Mouse (Mus musculus) adrenal gland, adult 18-20 months (tissue): ENCODE measurements at regions not wholly inside any gene's neighbourhood (a gene's known extent, or its start where the extent isn't known, plus 50 kb on each side); places are given as distances from the start of the nearest gene placed in this dataset.
"Not testable (repeated sequence)": the region's sequence is repeated elsewhere in the genome, so short reads cannot be mapped to it uniquely, and the experiment has no call there.

Experiments
- DNase-seq, 2 experiments: peaks; one replicate each; pipeline ENCODE4 v3.0.0; 2021 to 2022; ENCODE audit warnings: low spot score in 2 of 2
- microRNA-seq, 2 experiments: library from miRNA; unstranded; fragments of <30 nt; microRNA quantifications; one replicate each; pipeline ENCODE4 v1.2.0; 2021; ENCODE audit warnings: borderline number of aligned reads in 2 of 2

DNA sequence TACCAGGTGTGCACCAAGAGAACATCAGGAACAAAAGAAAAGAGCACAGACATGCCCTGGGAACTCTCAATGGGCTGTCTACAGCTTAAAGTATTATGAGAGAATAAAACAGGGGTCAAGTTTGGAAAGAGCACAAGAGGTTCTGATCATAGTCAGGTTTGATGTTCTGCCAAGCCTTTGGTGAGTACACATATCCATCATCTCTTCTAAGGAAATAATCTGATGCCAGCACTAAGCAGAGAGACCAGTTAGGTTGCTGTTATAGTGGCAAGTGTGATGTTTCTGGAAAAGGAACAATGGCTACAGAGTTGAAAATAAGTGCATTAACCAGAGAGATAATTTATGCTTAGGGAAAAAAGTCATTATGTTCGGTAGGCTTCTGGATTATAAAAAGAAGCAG lies 136.9 kb upstream of the Gm11146 start:
- DNase-seq, result no peak

- no peak for DNase-seq
These were observed 117.5 kb upstream of the Gm11146 start for GRCm38 (mm10) chr16:77719377-77719776.

DNA sequence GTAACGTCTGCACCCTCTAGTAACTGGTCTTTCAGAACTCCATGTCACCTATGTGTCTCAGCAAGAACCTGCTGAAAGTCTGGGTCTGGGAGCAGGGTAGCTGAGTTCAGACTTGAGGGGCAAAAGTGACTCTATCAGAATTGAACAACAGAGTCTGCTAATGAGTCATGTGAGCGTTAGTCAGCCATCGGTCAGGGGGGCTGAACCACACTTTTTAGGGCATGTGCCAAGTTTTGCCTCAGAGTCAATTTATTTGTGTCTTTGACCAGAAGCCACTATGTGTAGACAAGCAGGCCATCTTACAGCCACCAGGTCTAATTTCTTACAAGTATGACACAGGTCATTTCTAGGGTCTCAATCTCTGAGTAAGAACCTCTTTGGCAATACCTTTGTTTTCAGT lies 115.9 kb upstream of the Gm11146 start:
- DNase-seq, result not testable (repeated sequence)

DNA sequence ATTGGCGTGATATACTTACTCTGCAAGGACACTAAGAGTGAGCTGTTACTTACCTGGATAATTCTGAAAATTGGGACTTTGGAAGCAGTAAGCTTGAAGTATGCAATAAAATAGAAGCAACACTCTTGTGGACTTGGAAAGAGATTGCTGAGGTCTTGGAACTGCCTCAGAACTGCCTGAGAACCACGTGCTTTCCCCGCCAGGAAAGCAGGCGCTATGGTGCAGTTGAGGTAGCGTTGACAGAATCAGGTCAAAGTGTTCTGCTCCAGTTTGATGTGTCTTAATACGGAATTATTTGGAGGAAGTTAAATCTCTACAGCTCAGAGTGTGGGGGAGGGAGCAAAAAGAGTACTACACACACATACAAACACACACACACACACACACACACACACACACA lies 102.8 kb upstream of the Gm11146 start:
- DNase-seq, result no peak

- DNase-seq, result no peak
These were observed 93.5 kb upstream of the Gm11146 start for GRCm38 (mm10) chr16:77695443-77695842.

GRCm38 (mm10) chr16:77687056-77687839 lies 85.4 kb upstream of the Gm11146 start:
- no peak for DNase-seq

DNA sequence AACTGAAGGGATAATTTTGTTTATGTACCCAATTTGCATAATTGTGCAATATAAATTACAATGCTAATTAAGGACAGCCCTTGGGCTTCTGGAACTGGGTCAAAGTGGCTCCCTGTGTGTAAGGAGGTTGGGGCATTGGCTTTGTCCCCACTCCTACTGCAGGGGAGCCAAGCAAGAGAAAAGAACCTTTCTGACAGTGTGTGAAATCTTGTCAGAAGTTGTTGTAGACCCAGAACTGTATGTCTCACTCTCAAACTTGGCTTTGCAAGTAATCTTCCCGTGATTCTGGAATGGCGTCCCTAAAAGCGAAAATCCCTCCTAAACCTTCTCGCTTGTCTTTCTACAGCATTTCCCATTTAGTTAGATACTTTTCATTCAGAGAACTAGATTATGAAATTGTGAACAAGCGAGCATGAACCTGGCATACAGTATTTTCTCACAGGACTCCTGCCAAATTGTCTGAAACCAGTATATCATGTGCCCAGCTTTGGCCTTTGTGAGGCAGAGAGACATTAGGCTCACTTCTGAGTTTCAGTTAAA lies 83.8 kb upstream of the Gm11146 start:
- no peak for DNase-seq

DNA sequence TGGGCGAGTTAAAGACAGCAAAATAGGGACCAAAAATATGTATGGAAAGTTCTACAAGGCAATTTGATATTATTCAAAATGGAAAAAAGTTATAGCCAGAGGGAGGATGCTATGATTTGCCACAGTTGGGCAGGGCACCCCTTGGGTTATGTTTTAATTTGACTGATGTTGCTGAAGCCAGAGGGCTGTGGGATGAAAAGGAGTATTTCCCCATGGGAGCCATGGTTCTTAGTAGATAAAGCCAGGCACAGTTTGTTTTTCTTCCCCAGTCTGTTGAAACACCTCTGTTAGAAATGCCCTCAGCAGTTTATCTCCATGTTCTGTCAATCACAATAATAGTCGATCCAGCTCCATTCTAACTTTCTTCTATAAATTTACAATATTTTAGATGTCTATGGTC lies 82.6 kb upstream of the Gm11146 start:
- DNase-seq, result no peak

DNA sequence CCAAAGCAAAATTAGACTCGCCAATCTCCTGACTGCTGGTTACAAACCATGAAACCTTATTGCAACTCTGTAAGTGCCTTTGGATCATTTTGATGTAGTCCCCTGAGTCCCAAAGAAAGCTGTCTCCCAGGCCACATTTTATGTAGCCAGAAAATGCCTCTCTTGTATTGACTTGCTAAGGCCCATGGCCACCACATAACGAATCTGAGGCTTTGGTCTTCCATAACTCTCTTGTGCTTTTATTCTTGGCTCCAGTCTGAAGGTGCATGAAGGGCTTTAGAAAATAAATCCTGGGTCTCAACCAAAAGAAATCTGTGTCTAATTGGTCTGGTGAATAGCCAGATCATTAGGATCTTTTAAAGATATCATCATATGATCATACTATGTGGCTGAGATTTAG lies 77.3 kb upstream of the Gm11146 start:
- no peak for DNase-seq

GRCm38 (mm10) chr16:77676805-77677204 lies 74.9 kb upstream of the Gm11146 start:
- DNase-seq, result no peak

DNA sequence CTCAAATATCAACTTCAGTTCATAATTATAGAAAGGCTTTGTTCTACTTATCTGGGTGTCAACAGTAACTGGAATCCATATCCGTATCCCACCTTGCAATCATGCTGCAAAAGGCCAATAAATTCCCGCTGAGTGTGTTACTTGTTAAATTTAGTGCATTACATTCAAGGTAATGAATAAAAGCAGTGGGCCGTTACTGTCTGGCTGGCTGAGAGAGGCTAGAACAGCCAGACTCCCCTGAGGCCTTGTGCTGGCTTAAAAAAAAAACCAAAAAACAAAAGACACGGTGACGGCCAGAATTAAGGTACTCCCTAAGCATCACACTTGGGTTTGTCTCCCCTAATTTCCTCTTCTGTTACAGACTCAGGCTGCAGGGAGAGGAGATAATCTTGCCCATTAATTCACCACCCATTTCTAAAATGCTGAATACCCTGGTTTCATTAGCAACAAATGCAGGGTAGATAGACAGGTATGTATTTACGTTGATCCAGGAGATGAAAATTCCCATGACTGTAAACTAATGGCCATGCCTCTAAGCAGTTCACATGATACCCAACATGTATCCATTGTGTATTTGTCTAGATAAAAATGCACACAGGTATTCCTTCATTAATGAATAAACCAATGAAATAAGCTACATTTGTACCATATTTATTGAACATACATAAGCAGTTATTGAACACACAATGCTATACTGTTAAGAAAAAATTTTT lies 74.1 kb upstream of the Gm11146 start:
- DNase-seq, result no peak

- no peak for DNase-seq
These were observed 69.4 kb upstream of the Gm11146 start for GRCm38 (mm10) chr16:77671253-77671652.

- no peak for DNase-seq
These were observed 63.9 kb upstream of the Gm11146 start for GRCm38 (mm10) chr16:77665781-77666180.

DNA sequence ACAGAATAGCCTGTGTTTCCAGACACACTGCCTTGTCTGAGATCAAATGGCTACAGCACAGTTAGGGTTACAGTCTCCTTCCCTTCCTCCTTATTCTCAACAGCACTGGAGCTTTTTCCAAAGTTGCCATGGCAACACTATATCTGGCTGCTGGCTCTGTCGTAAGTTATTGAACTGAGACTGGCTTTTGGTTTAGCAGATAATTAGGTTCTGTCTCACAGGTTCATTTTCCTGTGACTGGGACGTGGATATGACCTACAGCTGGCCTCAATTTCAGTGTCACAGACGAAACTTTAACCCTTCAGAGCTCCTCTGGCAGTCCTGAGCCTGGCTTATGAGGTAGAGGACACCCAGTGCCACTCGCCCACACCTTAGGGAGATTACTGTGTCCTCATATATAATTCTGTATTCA lies 60.2 kb upstream of the Gm11146 start:
- no peak for DNase-seq

GRCm38 (mm10) chr16:77653306-77653705 lies 51.4 kb upstream of the Gm11146 start:
- no peak for DNase-seq

Small RNA genes in the stretch of these regions (microRNA-seq; reads per million reads assigned to microRNA genes)
- 0 reads per million in 2 experiments for gene Gm25025
